Mouse (Mus musculus) heart, embryonic 13.5 days (tissue): ENCODE data around the gene Eva1a. TPM values are rescaled to one million over a fixed set of nuclear protein-coding genes. Genes with fewer than 3 reads are reported as not detected.
A peak's percentile ranks its signal among the peaks of the same experiment; 100 is the strongest.

Source experiments
- ATAC-seq: fragments of 200-750 bp; cut with Nextera tagmentation; 2 replicates; pipeline ENCODE4 v1.8.0; 2017; ENCODE audit warnings: moderate TSS enrichment; ENCODE audit not compliant: insufficient number of reproducible peaks, low FRiP score, low TSS enrichment; ENCODE audit errors: extremely low read depth
- H3K27ac ChIP-seq: fragments of 300-500 bp; sonication (generic); replicated peaks from 2 replicates; pipeline ENCODE4 v1.5.1; 2015; ENCODE audit warnings: moderate library complexity, mild to moderate bottlenecking, inconsistent platforms
- H3K27me3 ChIP-seq: fragments of 300-500 bp; sonication (generic); replicated peaks from 2 replicates; pipeline ENCODE4 v1.6.1; 2015; ENCODE audit warnings: mild to moderate bottlenecking, inconsistent platforms
- H3K36me3 ChIP-seq: fragments of 300-500 bp; sonication (generic); 2 replicates; pipeline ENCODE4 v1.6.1; 2015; ENCODE audit warnings: mild to moderate bottlenecking, inconsistent platforms
- H3K4me1 ChIP-seq: fragments of 300-500 bp; sonication (generic); 2 replicates; pipeline ENCODE4 v1.6.1; 2015; ENCODE audit warnings: inconsistent platforms
- H3K4me2 ChIP-seq: fragments of 300-500 bp; sonication (generic); 2 replicates; pipeline ENCODE4 v1.6.1; 2015; ENCODE audit warnings: inconsistent platforms, mild to moderate bottlenecking, moderate library complexity
- H3K4me3 ChIP-seq: fragments of 300-500 bp; sonication (generic); 2 replicates; pipeline ENCODE4 v1.5.1; 2015; ENCODE audit warnings: moderate library complexity, mild to moderate bottlenecking, inconsistent platforms
- H3K9ac ChIP-seq: fragments of 300-500 bp; sonication (generic); 2 replicates; pipeline ENCODE4 v1.6.1; 2015; ENCODE audit warnings: inconsistent platforms, mild to moderate bottlenecking, moderate library complexity
- H3K9me3 ChIP-seq: fragments of 300-500 bp; sonication (generic); 2 replicates; pipeline ENCODE4 v1.6.1; 2016; ENCODE audit warnings: inconsistent platforms
- WGBS: fragments of 180-500 bp; shearing (Covaris S2); methylation state at CpG from one replicate; pipeline ENCODE4 v1.1.7; 2015; ENCODE audit warnings: mixed read lengths; 5-methylcytosine and 5-hydroxymethylcytosine counted together
- polyA plus RNA-seq: library from polyadenylated mRNA; unstranded; fragments of >200 nt; fragmentation: Nextera tagmentation; extraction: Ambion mirVana; gene quantifications from 2 replicates; pipeline ENCODE4 v1.2.1, GENCODE M21; 2015

The Eva1a gene
- polyA plus RNA-seq, 1 experiment from 2014 or later = 7.9 TPM

GRCm38 (mm10) chr6:82097705-82098104, 56.9 kb downstream of the Eva1a start:
- H3K4me1 ChIP-seq = no peaks in the 10 kb centered on the region
- H3K4me2 ChIP-seq = no peak overlapping the region
- peaks cover 9% of the 10 kb centered on the region for H3K27me3 ChIP-seq
- WGBS = 87% methylated on average over 1 of the region's 1 CpGs
- no peak overlapping the region for H3K4me3 ChIP-seq
- no peak overlapping the region for H3K9ac ChIP-seq
- no peak for ATAC-seq
- H3K36me3 ChIP-seq = no peaks in the 10 kb centered on the region
- no peaks in the 10 kb centered on the region for H3K9me3 ChIP-seq
- H3K27ac ChIP-seq = no peak overlapping the region

- Histone ChIP-seq H3K4me1 (no peaks in the 10 kb centered on the region), H3K36me3 (no peaks in the 10 kb centered on the region), H3K27ac (no peak overlapping the region), H3K4me3 (no peak overlapping the region), H3K9me3 (no peaks in the 10 kb centered on the region), H3K9ac (no peak overlapping the region), H3K27me3 (peaks cover 4% of the 10 kb centered on the region), H3K4me2 (no peak overlapping the region)
- 80% methylated on average over 1 of the region's 1 CpGs for WGBS
- ATAC-seq = no peak
Measured at GRCm38 (mm10) chr6:82098456-82098855, 57.6 kb downstream of the Eva1a start.

DNA sequence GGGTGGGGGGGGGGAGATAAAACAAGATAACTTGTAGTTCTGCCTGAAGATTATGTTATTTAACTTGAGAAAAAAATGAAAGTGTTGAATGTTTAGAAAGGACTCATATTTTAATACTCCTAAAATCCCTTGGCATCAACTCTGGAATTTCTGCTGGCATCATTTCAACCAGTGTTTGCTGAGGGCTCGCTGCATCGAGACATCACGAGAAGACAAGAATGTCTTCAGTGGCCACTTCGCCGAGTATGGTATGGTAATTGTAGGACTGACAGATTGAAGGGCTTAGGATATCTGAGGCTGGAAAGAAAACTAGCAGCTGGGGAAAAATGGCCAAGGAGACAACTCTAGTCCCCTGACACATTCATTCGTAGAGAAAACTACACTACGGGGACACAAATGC, 69.6 kb downstream of the Eva1a start:
- no peak overlapping the region for H3K4me3 ChIP-seq
- no peak overlapping the region for H3K27ac ChIP-seq
- H3K9ac ChIP-seq = no peak overlapping the region
- ATAC-seq = no peak
- no peaks in the 10 kb centered on the region for H3K36me3 ChIP-seq
- peaks cover 7% of the 10 kb centered on the region for H3K27me3 ChIP-seq
- 53% methylated on average over 7 of the region's 7 CpGs for WGBS
- H3K4me1 ChIP-seq = peaks cover 12% of the 10 kb centered on the region
- H3K9me3 ChIP-seq = no peaks in the 10 kb centered on the region
- no peak overlapping the region for H3K4me2 ChIP-seq

DNA sequence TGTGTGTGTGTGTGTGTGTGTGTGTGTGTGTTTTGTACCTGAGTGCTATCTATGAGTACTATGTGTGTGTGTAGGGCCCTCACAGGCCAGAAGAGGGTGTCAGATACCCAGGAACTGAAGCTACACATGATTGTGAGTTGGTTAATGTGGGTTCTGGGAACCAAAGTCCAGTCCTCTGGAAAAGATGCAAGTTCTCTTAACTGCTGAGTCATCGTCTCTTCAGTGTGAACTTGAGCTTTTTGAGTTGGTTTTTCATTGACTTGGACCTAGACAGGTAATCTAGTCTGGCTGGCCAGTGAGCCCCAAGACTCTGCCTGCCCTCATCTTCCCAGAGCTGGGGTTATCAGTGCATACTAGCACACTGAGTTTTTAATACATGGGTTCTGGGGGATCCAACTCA, 70.3 kb downstream of the Eva1a start:
- Histone ChIP-seq H3K9ac (no peak overlapping the region), H3K4me1 (peaks cover 17% of the 10 kb centered on the region), H3K36me3 (no peaks in the 10 kb centered on the region), H3K27ac (no peak overlapping the region), H3K4me2 (no peak overlapping the region), H3K4me3 (no peak overlapping the region), H3K9me3 (no peaks in the 10 kb centered on the region), H3K27me3 (peaks cover 7% of the 10 kb centered on the region)
- no peak for ATAC-seq
- 80% methylated on average over 1 of the region's 1 CpGs for WGBS

DNA sequence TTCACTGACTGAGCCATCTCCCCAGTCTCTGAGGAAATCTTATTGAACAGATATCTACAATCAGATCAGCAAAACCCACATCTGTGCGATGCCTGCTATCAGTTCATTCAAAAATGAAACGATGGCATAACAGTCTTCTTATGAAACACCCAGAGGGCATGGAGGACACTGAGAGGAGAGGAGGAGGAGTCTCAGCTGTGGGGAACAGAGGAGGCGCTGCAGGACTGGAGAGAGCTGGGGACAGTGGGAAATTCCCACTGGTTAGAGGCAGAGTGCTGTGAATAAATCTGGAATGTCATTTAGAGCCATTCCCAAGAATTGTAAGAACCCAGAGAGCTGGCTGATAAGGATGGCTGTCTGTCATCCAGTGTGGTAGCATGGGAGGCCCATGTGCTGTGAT, 70.7 kb downstream of the Eva1a start:
- H3K4me3 ChIP-seq = no peak overlapping the region
- H3K4me2 ChIP-seq = no peak overlapping the region
- peaks cover 7% of the 10 kb centered on the region for H3K27me3 ChIP-seq
- no peaks in the 10 kb centered on the region for H3K9me3 ChIP-seq
- H3K9ac ChIP-seq = no peak overlapping the region
- peaks cover 22% of the 10 kb centered on the region for H3K4me1 ChIP-seq
- H3K27ac ChIP-seq = no peak overlapping the region
- ATAC-seq = no peak
- 55% methylated on average over 3 of the region's 3 CpGs for WGBS
- no peaks in the 10 kb centered on the region for H3K36me3 ChIP-seq

GRCm38 (mm10) chr6:82112127-82113090, 71.6 kb downstream of the Eva1a start:
- no peak overlapping the region for H3K27ac ChIP-seq
- H3K4me1 ChIP-seq = peaks cover 27% of the 10 kb centered on the region
- H3K9ac ChIP-seq = no peak overlapping the region
- no peak overlapping the region for H3K4me2 ChIP-seq
- ATAC-seq = no peak
- 63% methylated on average over 14 of the region's 14 CpGs for WGBS
- H3K9me3 ChIP-seq = no peaks in the 10 kb centered on the region
- H3K27me3 ChIP-seq = peaks cover 7% of the 10 kb centered on the region
- no peaks in the 10 kb centered on the region for H3K36me3 ChIP-seq
- H3K4me3 ChIP-seq = no peak overlapping the region

- Histone ChIP-seq H3K27me3 (peaks cover 23% of the 10 kb centered on the region), H3K9ac (no peak overlapping the region), H3K27ac (no peak overlapping the region), H3K4me2 (no peak overlapping the region), H3K4me3 (no peak overlapping the region), H3K4me1 (peaks cover 30% of the 10 kb centered on the region), H3K36me3 (no peaks in the 10 kb centered on the region), H3K9me3 (no peaks in the 10 kb centered on the region)
- ATAC-seq = no peak
- WGBS = 39% methylated on average over 3 of the region's 3 CpGs
Measured at GRCm38 (mm10) chr6:82115335-82115965, 74.6 kb downstream of the Eva1a start.

DNA sequence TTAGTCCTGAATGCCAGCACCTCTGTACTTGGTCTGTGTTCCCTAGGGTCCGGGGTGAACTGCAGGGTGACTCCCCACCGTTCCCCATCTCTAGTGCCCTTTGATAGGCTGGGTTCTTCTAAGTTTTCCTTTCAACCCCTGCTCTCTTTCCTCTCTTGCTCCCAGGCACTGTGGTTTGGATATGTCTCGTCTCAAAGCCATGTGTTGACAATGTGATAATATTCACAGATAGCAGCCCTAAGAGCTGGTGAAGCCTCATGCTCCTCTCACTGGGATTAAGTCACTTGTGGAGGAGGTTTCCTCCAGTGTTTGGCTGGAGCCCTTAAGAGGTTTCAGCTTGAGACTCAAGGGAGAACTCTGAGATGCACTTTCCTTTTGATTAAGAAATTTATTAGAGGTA, 75.3 kb downstream of the Eva1a start:
- H3K9ac ChIP-seq = no peak overlapping the region
- WGBS = 9% methylated on average over 3 of the region's 3 CpGs
- H3K4me1 ChIP-seq = peaks cover 27% of the 10 kb centered on the region
- H3K4me2 ChIP-seq = no peak overlapping the region
- H3K36me3 ChIP-seq = no peaks in the 10 kb centered on the region
- no peaks in the 10 kb centered on the region for H3K9me3 ChIP-seq
- no peak for ATAC-seq
- no peak overlapping the region for H3K27ac ChIP-seq
- H3K27me3 ChIP-seq = peaks cover 31% of the 10 kb centered on the region
- no peak overlapping the region for H3K4me3 ChIP-seq

- H3K4me3 ChIP-seq = no peak overlapping the region
- no peaks in the 10 kb centered on the region; the same call in 1 of the 2 replicates for H3K9me3 ChIP-seq
- peaks cover 39% of the 10 kb centered on the region for H3K27me3 ChIP-seq
- WGBS = 74% methylated on average over 5 of the region's 5 CpGs
- no peak overlapping the region for H3K9ac ChIP-seq
- no peak for ATAC-seq
- H3K27ac ChIP-seq = no peak overlapping the region
- H3K4me2 ChIP-seq = no peak overlapping the region
- H3K36me3 ChIP-seq = no peaks in the 10 kb centered on the region
- H3K4me1 ChIP-seq = peaks cover 21% of the 10 kb centered on the region
Measured at GRCm38 (mm10) chr6:82117871-82118270, 77.0 kb downstream of the Eva1a start.

DNA sequence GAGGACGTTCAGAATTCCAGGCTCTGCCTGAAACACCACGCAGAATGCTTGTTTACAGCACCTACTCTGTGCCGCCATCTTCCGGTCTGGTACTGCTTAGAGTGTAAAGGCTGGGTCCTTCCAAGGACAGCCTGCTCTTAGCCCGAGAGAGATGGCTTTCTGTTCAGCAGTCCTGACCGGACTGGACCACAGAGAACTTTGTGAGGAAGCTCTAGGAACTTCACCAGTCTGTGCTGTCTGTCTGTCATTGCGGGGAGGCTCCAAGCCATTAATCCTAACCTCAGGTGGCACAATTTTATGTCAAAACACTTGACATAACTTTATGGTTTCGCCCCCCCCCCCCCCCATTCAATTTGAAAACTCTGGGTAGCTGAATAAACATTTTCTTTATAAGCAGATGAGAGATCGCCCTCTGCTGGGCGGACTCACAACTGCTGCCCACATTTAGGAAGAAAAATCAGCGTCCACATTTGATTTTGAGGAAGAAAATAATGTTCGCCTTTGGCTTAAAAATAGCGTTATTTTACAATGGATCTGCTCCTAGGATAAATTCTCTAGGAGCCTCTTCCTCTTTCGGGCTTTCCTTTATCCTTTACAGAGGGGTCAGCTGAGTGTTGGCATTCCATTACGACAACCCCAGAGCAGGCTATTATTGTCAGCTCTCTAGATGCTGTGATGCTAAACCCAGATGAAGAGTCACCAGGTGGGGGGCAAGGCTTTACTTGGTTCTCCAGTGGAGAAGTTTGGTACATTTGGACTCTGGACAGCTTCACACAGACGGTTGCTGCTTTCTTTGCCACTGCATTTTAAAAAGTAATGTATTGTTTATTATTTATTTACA, 78.7 kb downstream of the Eva1a start:
- Histone ChIP-seq H3K36me3 (no peaks in the 10 kb centered on the region), H3K9me3 (no peaks in the 10 kb centered on the region; the same call in 1 of the 2 replicates), H3K9ac (peak overlapping the region; percentile 13; the same call in 1 of the 2 replicates), H3K27me3 (peaks cover 37% of the 10 kb centered on the region), H3K27ac (no peak overlapping the region), H3K4me3 (peak overlapping the region; percentile 34), H3K4me1 (peaks cover 21% of the 10 kb centered on the region), H3K4me2 (peak overlapping the region; percentile 56)
- 25% methylated on average over 16 of the region's 16 CpGs for WGBS
- ATAC-seq = no peak

- no peak overlapping the region for H3K4me2 ChIP-seq
- H3K9me3 ChIP-seq = no peaks in the 10 kb centered on the region; the same call in 1 of the 2 replicates
- no peak overlapping the region for H3K4me3 ChIP-seq
- H3K4me1 ChIP-seq = no peaks in the 10 kb centered on the region
- no peak for ATAC-seq
- H3K9ac ChIP-seq = no peak overlapping the region
- WGBS = 57% methylated on average over 2 of the region's 2 CpGs
- no peaks in the 10 kb centered on the region for H3K36me3 ChIP-seq
- peaks cover 19% of the 10 kb centered on the region for H3K27me3 ChIP-seq
- H3K27ac ChIP-seq = no peak overlapping the region
Measured at GRCm38 (mm10) chr6:82125134-82125533, 84.3 kb downstream of the Eva1a start.
